Mouse (Mus musculus): ENCODE results near the gene Mfsd4a. TPM values are rescaled to one million over a fixed set of nuclear protein-coding genes. Genes with fewer than 3 reads are reported as not detected.

Mfsd4a gene
- 7.8 and 8.1 TPM in 2 replicates for polyA plus RNA-seq (2015; fragmentation: Nextera tagmentation; extraction: Ambion mirVana)

DNA sequence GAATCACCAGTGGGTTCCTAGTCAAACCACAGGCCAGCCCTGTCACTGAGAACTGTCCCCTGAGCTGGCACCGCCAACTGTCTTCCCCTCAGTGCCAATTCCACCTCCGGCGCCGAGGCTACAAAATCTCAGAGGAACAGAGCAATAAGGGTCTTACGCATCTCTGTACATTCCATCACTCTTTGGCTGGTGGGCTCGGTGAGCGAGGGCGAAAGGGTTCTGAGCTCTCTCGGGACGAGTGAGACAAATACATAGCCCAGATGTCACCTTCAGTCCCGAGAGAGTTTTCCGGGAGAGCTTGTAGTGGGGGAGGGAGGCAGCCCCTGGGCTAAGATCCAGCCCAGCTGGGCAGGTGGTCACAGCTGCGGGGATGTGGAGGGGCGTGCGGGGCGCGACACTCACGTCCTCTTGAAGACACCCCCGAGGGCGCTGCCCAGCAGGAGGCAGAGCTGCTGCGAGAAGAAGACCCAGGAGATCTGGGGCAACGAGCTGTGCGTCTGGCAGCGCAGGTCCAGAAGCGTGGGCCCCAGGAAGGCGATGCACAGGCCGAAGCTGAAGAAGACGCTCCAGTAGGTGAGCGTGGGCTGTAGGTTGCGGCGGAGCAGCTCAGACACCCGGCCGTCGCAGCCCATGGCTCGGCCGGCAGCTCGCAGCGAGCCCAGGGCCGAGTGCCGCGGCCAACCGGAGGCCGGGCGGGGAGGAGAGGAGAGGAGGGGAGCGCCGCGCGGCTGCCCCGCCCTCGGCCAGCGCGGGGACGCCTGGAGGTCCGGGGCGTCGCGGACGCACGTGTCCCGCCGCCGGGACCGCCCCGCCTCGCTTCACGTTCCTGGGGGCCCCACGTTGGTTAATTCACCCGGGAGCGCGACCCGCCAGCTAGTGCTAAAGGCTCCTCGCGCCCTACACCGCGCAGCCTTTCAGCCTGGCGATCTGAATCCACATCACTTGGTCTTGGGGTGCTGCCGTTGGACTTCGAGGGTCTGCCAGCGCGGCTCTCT, at the start of gene Mfsd4a:
Gene Mfsd4a, minus strand, starts transcription at position 802 of the 995 bp plus-strand sequence.
- Histone ChIP-seq H3K4me1 (peaks cover 12% of the 10 kb centered on the region), H3K27ac (no peak within 1 kb of the TSS), H3K36me3 (ENCODE audit: poor library complexity, severe bottlenecking) (no peaks in the 10 kb centered on the region), H3K4me2 (peak within 1 kb of the TSS; percentile 88), H3K4me3 (peak within 1 kb of the TSS; percentile 48), H3K9ac (peak within 1 kb of the TSS; percentile 65), H3K9me3 (replicated peaks) (no peaks in the 10 kb centered on the region), H3K27me3 (peaks cover 48% of the 10 kb centered on the region)
- WGBS: 5% methylated on average over 43 of the region's 80 CpGs
- ATAC-seq: peak; percentile 82

DNA sequence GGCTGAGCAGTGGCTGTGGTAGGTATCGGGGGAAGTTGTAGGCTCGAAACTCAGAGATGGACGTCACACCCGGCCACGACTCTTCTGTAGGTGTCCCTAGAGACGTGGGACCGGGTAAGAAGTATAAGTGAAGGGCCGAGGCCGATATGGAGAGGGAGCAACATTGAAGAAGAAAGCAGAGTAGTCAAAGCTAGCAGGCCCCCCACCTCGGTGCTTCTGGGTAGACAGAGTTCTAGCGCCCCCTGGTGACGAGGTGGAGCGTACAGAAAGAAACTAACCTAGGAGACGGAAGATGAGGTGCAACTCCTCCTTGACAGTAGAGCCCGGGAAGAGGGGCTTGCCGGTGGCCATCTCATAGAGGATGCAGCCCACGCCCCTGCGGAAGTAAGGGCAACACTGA, 48.7 kb upstream of the Mfsd4a start:
- Histone ChIP-seq H3K4me1 (peaks cover 4% of the 10 kb centered on the region; the same call in 1 of the 2 replicates), H3K9me3 (replicated peaks) (no peaks in the 10 kb centered on the region), H3K36me3 (ENCODE audit: poor library complexity, severe bottlenecking) (no peaks in the 10 kb centered on the region), H3K27me3 (no peaks in the 10 kb centered on the region), H3K9ac (no peak overlapping the region), H3K4me3 (no peak overlapping the region), H3K27ac (no peak overlapping the region), H3K4me2 (peak overlapping the region; percentile 31; the same call in 1 of the 2 replicates)
- ATAC-seq: no peak
- 19% methylated on average over 18 of the region's 18 CpGs for WGBS

DNA sequence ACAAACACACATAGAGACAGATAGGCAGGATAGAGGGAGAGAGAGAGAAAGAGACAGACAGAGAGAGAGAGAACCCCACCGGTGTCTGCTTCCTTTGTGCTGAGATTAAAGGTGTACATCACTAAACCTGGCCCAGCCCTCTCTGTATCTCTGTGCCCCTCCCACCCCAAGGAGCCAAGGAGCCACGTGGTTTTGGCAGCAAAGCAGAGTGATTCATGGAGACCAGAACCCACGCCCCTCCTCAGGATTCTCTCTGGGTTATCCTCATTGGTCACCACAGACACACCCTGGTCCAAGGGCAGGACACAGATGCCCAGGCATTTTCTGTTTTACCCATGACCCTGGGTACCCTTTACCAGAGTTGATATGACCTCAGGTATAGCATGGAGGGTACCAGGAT, 45.2 kb upstream of the Mfsd4a start:
- H3K27ac ChIP-seq: no peak overlapping the region
- H3K4me3 ChIP-seq: no peak overlapping the region
- no peak overlapping the region for H3K4me2 ChIP-seq
- H3K27me3 ChIP-seq: no peaks in the 10 kb centered on the region
- H3K9ac ChIP-seq: no peak overlapping the region
- WGBS: 64% methylated on average over 3 of the region's 3 CpGs
- ATAC-seq: no peak
- no peaks in the 10 kb centered on the region for H3K36me3 ChIP-seq (ENCODE audit: poor library complexity, severe bottlenecking)
- no peaks in the 10 kb centered on the region for H3K4me1 ChIP-seq
- no peaks in the 10 kb centered on the region for H3K9me3 ChIP-seq (replicated peaks)

DNA sequence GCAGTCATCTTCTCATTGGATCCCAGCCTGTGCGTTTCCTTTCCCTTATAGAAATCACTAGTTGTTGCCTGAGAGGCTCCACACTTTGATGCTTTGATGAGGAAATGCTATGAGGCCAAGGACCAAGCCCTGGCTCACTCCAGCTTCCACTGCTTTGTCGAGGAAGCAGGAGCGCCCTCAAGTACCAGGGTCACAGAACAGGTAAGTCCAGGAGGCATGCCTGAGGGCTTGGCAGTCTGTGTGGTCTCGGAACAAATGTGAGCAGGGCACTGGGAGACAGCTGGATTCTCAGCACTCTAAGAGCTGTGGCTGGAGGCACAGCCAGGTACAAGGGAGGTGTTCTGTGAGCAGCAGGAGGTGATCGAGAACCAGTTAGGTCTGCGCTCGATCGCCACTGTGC, 44.6 kb upstream of the Mfsd4a start:
- H3K4me3 ChIP-seq: no peak overlapping the region
- no peak overlapping the region for H3K9ac ChIP-seq
- no peak overlapping the region for H3K27ac ChIP-seq
- H3K36me3 ChIP-seq (ENCODE audit: poor library complexity, severe bottlenecking): no peaks in the 10 kb centered on the region
- H3K9me3 ChIP-seq (replicated peaks): no peaks in the 10 kb centered on the region
- H3K4me1 ChIP-seq: no peaks in the 10 kb centered on the region
- ATAC-seq: no peak
- WGBS: 84% methylated on average over 8 of the region's 8 CpGs
- no peak overlapping the region for H3K4me2 ChIP-seq
- H3K27me3 ChIP-seq: no peaks in the 10 kb centered on the region

DNA sequence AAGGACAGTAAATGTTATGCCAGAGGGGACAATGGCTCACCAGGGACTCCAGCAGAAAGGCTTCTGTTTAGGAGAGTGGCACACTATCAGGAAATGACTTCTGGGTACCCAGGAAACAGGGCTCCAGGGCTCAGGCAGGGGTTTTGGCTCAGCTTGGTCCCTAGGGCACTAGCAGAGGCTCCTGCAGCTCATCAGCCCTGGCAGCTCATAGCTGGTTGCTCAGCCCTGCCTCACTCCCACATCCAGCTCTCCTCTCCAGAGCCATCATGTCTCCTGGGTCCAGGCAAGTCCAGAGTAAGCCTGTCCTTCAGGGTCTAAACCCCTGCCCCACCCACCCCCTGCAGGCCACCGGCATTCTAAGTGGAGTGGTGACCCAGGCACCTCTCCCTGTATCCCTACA, 43.5 kb upstream of the Mfsd4a start:
- Histone ChIP-seq H3K36me3 (ENCODE audit: poor library complexity, severe bottlenecking) (no peaks in the 10 kb centered on the region), H3K9me3 (replicated peaks) (no peaks in the 10 kb centered on the region), H3K27ac (no peak overlapping the region), H3K9ac (no peak overlapping the region), H3K4me1 (no peaks in the 10 kb centered on the region), H3K27me3 (no peaks in the 10 kb centered on the region), H3K4me3 (no peak overlapping the region), H3K4me2 (no peak overlapping the region)
- ATAC-seq: no peak
- 61% methylated on average over 1 of the region's 1 CpGs for WGBS

DNA sequence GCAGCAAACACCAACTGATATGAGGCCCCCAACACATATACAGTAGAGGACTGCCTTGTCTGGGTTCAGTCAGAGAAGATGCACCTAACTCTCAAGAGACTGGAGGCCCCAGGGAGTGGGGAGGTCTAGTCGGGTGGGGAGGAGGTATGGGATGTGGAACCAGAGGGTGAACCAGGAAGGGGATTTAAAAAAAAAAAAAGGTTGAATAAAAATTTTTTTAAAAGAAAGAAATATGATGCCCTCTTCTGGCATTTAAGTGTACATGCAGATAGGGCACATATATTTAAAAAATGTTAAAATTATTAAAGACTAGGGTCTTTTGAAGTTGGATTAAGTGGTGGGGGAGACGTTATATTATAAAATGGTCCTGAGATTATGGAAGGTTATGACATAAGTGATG, 41.5 kb upstream of the Mfsd4a start:
- Histone ChIP-seq H3K36me3 (ENCODE audit: poor library complexity, severe bottlenecking) (no peaks in the 10 kb centered on the region), H3K27ac (no peak overlapping the region), H3K27me3 (no peaks in the 10 kb centered on the region), H3K9me3 (replicated peaks) (no peaks in the 10 kb centered on the region), H3K4me1 (no peaks in the 10 kb centered on the region), H3K4me3 (no peak overlapping the region), H3K9ac (no peak overlapping the region), H3K4me2 (no peak overlapping the region)
- ATAC-seq: no peak
- WGBS: 67% methylated on average over 2 of the region's 2 CpGs

DNA sequence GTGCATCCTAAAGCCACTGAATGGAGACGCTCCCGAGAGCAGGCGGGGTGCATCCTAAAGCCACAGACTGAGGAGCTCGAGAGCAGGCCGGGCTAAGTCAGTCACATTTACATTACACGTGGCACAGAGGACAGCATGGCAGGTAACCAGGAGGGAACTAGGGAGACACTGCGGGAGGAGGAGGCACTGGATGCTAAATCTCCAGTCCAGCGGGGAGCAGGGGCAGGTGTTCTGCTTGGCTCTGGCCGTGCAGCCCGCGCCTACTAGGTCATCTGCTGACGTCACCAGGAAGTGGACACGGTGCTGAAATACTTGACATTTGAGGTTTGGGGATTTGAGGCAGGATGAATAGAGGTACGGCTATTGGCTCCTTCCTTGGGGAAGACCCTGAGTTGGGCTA, 36.5 kb upstream of the Mfsd4a start:
- Histone ChIP-seq H3K9me3 (replicated peaks) (no peaks in the 10 kb centered on the region; the same call in 1 of the 2 replicates), H3K27ac (no peak overlapping the region), H3K4me3 (no peak overlapping the region), H3K27me3 (no peaks in the 10 kb centered on the region), H3K4me2 (no peak overlapping the region), H3K36me3 (ENCODE audit: poor library complexity, severe bottlenecking) (no peaks in the 10 kb centered on the region), H3K9ac (no peak overlapping the region), H3K4me1 (no peaks in the 10 kb centered on the region)
- WGBS: 71% methylated on average over 14 of the region's 14 CpGs
- no peak for ATAC-seq

DNA sequence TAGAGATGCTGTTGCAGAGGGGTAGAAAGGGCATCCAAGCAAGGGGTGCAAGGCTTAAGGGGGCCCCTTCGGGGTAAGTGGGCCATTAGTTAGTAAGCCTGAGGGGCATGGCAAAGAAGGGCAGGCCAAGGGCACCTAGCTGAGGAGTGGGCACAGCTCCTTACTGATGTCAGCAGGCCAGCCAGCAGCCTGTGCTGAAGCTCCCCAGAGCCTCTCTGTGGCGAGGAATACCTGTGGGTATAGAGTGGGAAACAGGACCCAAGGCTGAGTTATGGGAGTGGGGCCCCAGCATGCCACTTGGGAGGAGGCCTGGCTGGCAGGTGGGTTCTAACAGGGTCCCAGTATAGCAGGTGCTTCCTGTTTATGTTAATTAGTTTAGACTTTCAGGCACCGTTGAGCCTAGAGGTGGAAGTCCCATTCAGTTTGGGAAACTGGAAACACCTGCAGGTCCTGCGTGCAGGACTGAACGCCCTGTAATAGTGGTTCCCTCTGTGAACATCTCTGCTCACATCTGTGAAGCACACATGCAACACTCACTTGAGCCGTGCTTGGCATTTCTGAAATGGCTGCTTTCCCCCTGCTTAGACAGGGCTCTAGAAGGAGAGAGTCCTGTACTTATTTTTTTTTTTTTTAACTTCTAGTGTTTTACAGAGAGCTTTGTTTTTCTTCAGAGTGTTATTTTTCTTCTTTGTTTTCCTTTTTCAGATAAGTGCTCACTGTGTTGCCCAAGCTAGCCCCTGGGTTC, 34.3 kb upstream of the Mfsd4a start:
- no peak overlapping the region for H3K9ac ChIP-seq
- WGBS: 77% methylated on average over 6 of the region's 6 CpGs
- H3K27ac ChIP-seq: no peak overlapping the region
- no peaks in the 10 kb centered on the region for H3K36me3 ChIP-seq (ENCODE audit: poor library complexity, severe bottlenecking)
- no peaks in the 10 kb centered on the region for H3K4me1 ChIP-seq
- ATAC-seq: no peak
- no peaks in the 10 kb centered on the region for H3K27me3 ChIP-seq
- H3K4me3 ChIP-seq: no peak overlapping the region
- H3K4me2 ChIP-seq: no peak overlapping the region
- no peaks in the 10 kb centered on the region; the same call in 1 of the 2 replicates for H3K9me3 ChIP-seq (replicated peaks)

DNA sequence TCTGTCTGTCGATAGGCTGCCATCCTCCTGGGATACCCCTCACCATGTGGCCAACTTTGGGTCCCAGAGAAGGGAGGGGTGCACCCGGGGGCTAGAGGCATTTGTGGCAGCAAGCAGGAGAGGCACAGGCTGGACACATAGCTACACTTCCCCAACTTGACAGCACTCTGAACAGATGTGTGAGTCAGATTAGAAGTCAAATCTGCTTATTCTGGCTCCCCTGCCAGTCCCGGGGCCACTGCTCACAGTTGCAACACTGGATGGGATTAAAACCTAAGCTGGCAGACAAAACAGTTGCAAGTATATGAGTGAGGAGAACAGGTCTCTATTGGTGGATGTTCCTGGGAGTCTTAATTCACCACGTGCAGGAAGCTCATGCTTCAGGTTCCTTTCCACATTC, 31.9 kb upstream of the Mfsd4a start:
- no peaks in the 10 kb centered on the region for H3K27me3 ChIP-seq
- no peak overlapping the region for H3K9ac ChIP-seq
- no peaks in the 10 kb centered on the region; the same call in 1 of the 2 replicates for H3K9me3 ChIP-seq (replicated peaks)
- H3K4me1 ChIP-seq: no peaks in the 10 kb centered on the region
- no peak overlapping the region for H3K27ac ChIP-seq
- 76% methylated on average over 4 of the region's 4 CpGs for WGBS
- ATAC-seq: no peak
- H3K36me3 ChIP-seq (ENCODE audit: poor library complexity, severe bottlenecking): no peaks in the 10 kb centered on the region
- H3K4me2 ChIP-seq: no peak overlapping the region
- H3K4me3 ChIP-seq: no peak overlapping the region

DNA sequence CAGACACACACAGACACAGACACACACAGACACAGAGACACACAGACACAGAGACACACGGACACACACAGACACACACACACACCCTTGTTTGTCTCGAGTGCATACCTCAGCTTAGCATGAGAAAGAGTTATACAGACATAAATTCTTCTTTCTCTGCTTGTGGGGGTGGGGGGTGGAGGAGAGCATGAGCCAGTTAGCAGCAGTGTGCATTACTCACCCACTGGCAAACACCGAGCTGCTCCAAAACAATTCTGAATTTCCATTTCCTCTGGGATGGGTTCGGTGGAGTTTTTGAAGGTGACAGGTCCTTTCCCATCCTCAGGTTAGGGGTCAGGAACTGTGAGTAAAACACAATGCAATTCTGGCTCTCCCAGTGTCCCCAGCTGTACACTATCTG, 31.2 kb upstream of the Mfsd4a start:
- ATAC-seq: no peak
- Histone ChIP-seq H3K4me3 (no peak overlapping the region), H3K9me3 (replicated peaks) (no peaks in the 10 kb centered on the region; the same call in 1 of the 2 replicates), H3K4me1 (no peaks in the 10 kb centered on the region), H3K36me3 (ENCODE audit: poor library complexity, severe bottlenecking) (no peaks in the 10 kb centered on the region), H3K27me3 (no peaks in the 10 kb centered on the region), H3K27ac (no peak overlapping the region), H3K9ac (no peak overlapping the region), H3K4me2 (no peak overlapping the region)
- 84% methylated on average over 4 of the region's 4 CpGs for WGBS

DNA sequence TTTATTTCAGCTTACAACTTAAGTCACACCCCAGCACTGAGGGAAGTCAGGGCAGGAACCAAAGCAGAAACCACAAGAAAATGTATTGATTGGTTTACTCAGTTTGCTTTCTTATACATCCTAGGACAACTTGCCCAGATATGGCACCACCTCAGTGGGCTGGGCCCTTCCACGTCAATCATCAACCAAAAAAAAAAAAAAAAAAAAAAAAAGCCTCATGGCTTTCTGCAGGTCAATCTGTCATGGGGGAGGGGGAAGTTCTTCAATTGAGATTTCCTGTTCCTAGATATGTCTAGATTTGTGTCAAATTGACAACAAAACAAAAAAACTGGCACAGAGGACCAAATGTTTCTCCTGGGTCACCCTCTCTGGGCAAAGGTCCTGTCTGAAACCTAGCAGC, 30.2 kb upstream of the Mfsd4a start:
- Histone ChIP-seq H3K27ac (no peak overlapping the region), H3K9ac (no peak overlapping the region), H3K4me2 (no peak overlapping the region), H3K4me3 (no peak overlapping the region), H3K9me3 (replicated peaks) (no peaks in the 10 kb centered on the region; the same call in 1 of the 2 replicates), H3K36me3 (ENCODE audit: poor library complexity, severe bottlenecking) (no peaks in the 10 kb centered on the region), H3K27me3 (no peaks in the 10 kb centered on the region), H3K4me1 (no peaks in the 10 kb centered on the region)
- 93% methylated on average over 1 of the region's 1 CpGs for WGBS
- ATAC-seq: no peak

DNA sequence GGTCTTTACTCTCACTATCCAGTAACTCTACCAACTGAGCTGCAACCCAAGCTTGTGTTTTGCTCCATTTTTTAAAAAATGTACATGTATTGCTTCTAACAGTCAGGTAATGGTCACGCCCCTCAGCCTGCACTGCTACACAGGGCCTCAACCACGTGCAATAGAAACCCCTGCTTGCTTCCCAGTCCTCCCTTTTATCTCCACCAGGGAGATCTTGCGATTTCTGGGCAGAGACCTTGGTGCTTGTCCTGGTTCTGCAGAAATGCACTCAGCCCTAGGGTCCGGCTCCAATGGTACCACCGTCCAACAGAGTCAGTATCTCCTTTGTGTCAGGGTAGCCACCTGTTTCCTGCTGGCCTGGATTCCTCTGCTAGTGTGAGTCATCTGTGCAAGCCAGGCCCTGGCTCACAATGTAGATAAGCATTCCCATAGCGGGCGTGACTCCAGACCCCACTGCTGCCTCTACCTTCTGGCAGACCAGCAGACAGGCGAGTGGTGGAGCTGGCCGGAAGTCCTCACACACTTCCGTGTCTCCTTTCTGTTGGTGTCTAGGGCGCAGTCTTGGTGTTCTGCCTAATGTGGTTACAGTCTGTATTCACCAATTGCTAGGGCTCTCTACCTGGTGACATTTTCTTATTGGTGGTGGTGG, 27.6 kb upstream of the Mfsd4a start:
- H3K4me1 ChIP-seq: no peaks in the 10 kb centered on the region
- H3K27ac ChIP-seq: no peak overlapping the region
- ATAC-seq: no peak
- no peak overlapping the region for H3K4me3 ChIP-seq
- H3K9ac ChIP-seq: no peak overlapping the region
- H3K4me2 ChIP-seq: no peak overlapping the region
- H3K9me3 ChIP-seq (replicated peaks): no peaks in the 10 kb centered on the region
- WGBS: 86% methylated on average over 11 of the region's 11 CpGs
- H3K36me3 ChIP-seq (ENCODE audit: poor library complexity, severe bottlenecking): no peaks in the 10 kb centered on the region
- no peaks in the 10 kb centered on the region for H3K27me3 ChIP-seq
